Mouse (Mus musculus): ENCODE data around the gene Zbtb33. TPM values are rescaled to one million over a fixed set of nuclear protein-coding genes. Genes with fewer than 3 reads are reported as not detected.

The Zbtb33 gene
- polyA plus RNA-seq, 1 experiment from 2014 or later, result 9.5 TPM

- DNase-seq (ENCODE audit: low spot score) (no peak), ATAC-seq (no peak)
- no peaks in the 10 kb centered on the region for H3K9me3 ChIP-seq (replicated peaks; ENCODE audit: control insufficient read depth, low read length)
- H3K4me2 ChIP-seq (ENCODE audit: low read length), result no peak overlapping the region
- 24% methylated on average over 2 of the region's 2 CpGs for WGBS
- no peaks in the 10 kb centered on the region for H3K36me3 ChIP-seq (ENCODE audit: control insufficient read depth, insufficient read depth, low read length)
- H3K4me1 ChIP-seq (ENCODE audit: control insufficient read depth, insufficient read depth, low read length), result no peaks in the 10 kb centered on the region
- no peak overlapping the region for H3K9ac ChIP-seq (ENCODE audit: low read length)
- H3K4me3 ChIP-seq (ENCODE audit: low read depth, low read length), result no peak overlapping the region
- H3K27ac ChIP-seq (ENCODE audit: low read depth, low read length), result no peak overlapping the region
- no peaks in the 10 kb centered on the region for H3K27me3 ChIP-seq (replicated peaks; ENCODE audit: control insufficient read depth, insufficient read depth, low read length)
Observed at GRCm38 (mm10) chrX:38185520-38185919, 4.1 kb upstream of the Zbtb33 start.

- ATAC-seq (no peak), DNase-seq (ENCODE audit: low spot score) (no peak)
- H3K27ac ChIP-seq (ENCODE audit: low read depth, low read length), result peak overlapping the region; percentile 83; the same call in 1 of the 2 replicates
- peaks cover 3% of the 10 kb centered on the region; the same call in 1 of the 2 replicates for H3K4me1 ChIP-seq (ENCODE audit: control insufficient read depth, insufficient read depth, low read length)
- peak overlapping the region; percentile 56 for H3K4me3 ChIP-seq (ENCODE audit: low read depth, low read length)
- peaks cover 5% of the 10 kb centered on the region; the same call in 1 of the 2 replicates for H3K36me3 ChIP-seq (ENCODE audit: control insufficient read depth, insufficient read depth, low read length)
- H3K27me3 ChIP-seq (replicated peaks; ENCODE audit: control insufficient read depth, insufficient read depth, low read length), result no peaks in the 10 kb centered on the region
- H3K9ac ChIP-seq (ENCODE audit: low read length), result peak overlapping the region; percentile 77
- WGBS, result 33% methylated on average over 3 of the region's 3 CpGs
- peak overlapping the region; percentile 63 for H3K4me2 ChIP-seq (ENCODE audit: low read length)
- H3K9me3 ChIP-seq (replicated peaks; ENCODE audit: control insufficient read depth, low read length), result no peaks in the 10 kb centered on the region
Observed at GRCm38 (mm10) chrX:38190458-38190764, 818 bp downstream of the Zbtb33 start.

- no peaks in the 10 kb centered on the region for H3K27me3 ChIP-seq (replicated peaks; ENCODE audit: control insufficient read depth, insufficient read depth, low read length)
- H3K9ac ChIP-seq (ENCODE audit: low read length), result no peak overlapping the region
- no peaks in the 10 kb centered on the region for H3K4me1 ChIP-seq (ENCODE audit: control insufficient read depth, insufficient read depth, low read length)
- peak; percentile 24 for DNase-seq (ENCODE audit: low spot score)
- no peak for ATAC-seq
- no peaks in the 10 kb centered on the region for H3K36me3 ChIP-seq (ENCODE audit: control insufficient read depth, insufficient read depth, low read length)
- H3K4me3 ChIP-seq (ENCODE audit: low read depth, low read length), result no peak overlapping the region
- 83% methylated on average over 2 of the region's 2 CpGs for WGBS
- no peak overlapping the region for H3K4me2 ChIP-seq (ENCODE audit: low read length)
- no peaks in the 10 kb centered on the region for H3K9me3 ChIP-seq (replicated peaks; ENCODE audit: control insufficient read depth, low read length)
- no peak overlapping the region for H3K27ac ChIP-seq (ENCODE audit: low read depth, low read length)
Observed at GRCm38 (mm10) chrX:38201816-38202215, 12.2 kb downstream of the Zbtb33 start.

GRCm38 (mm10) chrX:38207392-38207791, 17.8 kb downstream of the Zbtb33 start:
- Histone ChIP-seq H3K27me3 (replicated peaks; ENCODE audit: control insufficient read depth, insufficient read depth, low read length) (no peaks in the 10 kb centered on the region), H3K36me3 (ENCODE audit: control insufficient read depth, insufficient read depth, low read length) (no peaks in the 10 kb centered on the region), H3K4me1 (ENCODE audit: control insufficient read depth, insufficient read depth, low read length) (no peaks in the 10 kb centered on the region), H3K9ac (ENCODE audit: low read length) (no peak overlapping the region), H3K27ac (ENCODE audit: low read depth, low read length) (no peak overlapping the region), H3K9me3 (replicated peaks; ENCODE audit: control insufficient read depth, low read length) (no peaks in the 10 kb centered on the region), H3K4me2 (ENCODE audit: low read length) (no peak overlapping the region), H3K4me3 (ENCODE audit: low read depth, low read length) (no peak overlapping the region)
- DNase-seq (ENCODE audit: low spot score) (no peak), ATAC-seq (no peak)
- 44% methylated on average over 1 of the region's 1 CpGs for WGBS

GRCm38 (mm10) chrX:38216986-38217675, 27.5 kb downstream of the Zbtb33 start:
- no peak for ATAC-seq
- no peaks in the 10 kb centered on the region for H3K9me3 ChIP-seq (replicated peaks; ENCODE audit: control insufficient read depth, low read length)
- H3K4me1 ChIP-seq (ENCODE audit: control insufficient read depth, insufficient read depth, low read length), result no peaks in the 10 kb centered on the region
- H3K4me2 ChIP-seq (ENCODE audit: low read length), result no peak overlapping the region
- DNase-seq (ENCODE audit: low spot score), result peak; percentile 23
- H3K9ac ChIP-seq (ENCODE audit: low read length), result no peak overlapping the region
- H3K27ac ChIP-seq (ENCODE audit: low read depth, low read length), result no peak overlapping the region
- WGBS, result 84% methylated on average over 9 of the region's 9 CpGs
- H3K27me3 ChIP-seq (replicated peaks; ENCODE audit: control insufficient read depth, insufficient read depth, low read length), result no peaks in the 10 kb centered on the region
- H3K4me3 ChIP-seq (ENCODE audit: low read depth, low read length), result no peak overlapping the region
- no peaks in the 10 kb centered on the region for H3K36me3 ChIP-seq (ENCODE audit: control insufficient read depth, insufficient read depth, low read length)

GRCm38 (mm10) chrX:38217676-38217991, 28.0 kb downstream of the Zbtb33 start:
- no peaks in the 10 kb centered on the region for H3K4me1 ChIP-seq (ENCODE audit: control insufficient read depth, insufficient read depth, low read length)
- WGBS, result 79% methylated on average over 2 of the region's 2 CpGs
- no peaks in the 10 kb centered on the region for H3K9me3 ChIP-seq (replicated peaks; ENCODE audit: control insufficient read depth, low read length)
- no peak overlapping the region for H3K4me2 ChIP-seq (ENCODE audit: low read length)
- no peak overlapping the region for H3K27ac ChIP-seq (ENCODE audit: low read depth, low read length)
- no peak overlapping the region for H3K9ac ChIP-seq (ENCODE audit: low read length)
- no peak for ATAC-seq
- no peak for DNase-seq (ENCODE audit: low spot score)
- H3K36me3 ChIP-seq (ENCODE audit: control insufficient read depth, insufficient read depth, low read length), result no peaks in the 10 kb centered on the region
- no peaks in the 10 kb centered on the region for H3K27me3 ChIP-seq (replicated peaks; ENCODE audit: control insufficient read depth, insufficient read depth, low read length)
- no peak overlapping the region for H3K4me3 ChIP-seq (ENCODE audit: low read depth, low read length)

- Histone ChIP-seq H3K36me3 (ENCODE audit: control insufficient read depth, insufficient read depth, low read length) (no peaks in the 10 kb centered on the region), H3K4me1 (ENCODE audit: control insufficient read depth, insufficient read depth, low read length) (no peaks in the 10 kb centered on the region), H3K27ac (ENCODE audit: low read depth, low read length) (no peak overlapping the region), H3K9ac (ENCODE audit: low read length) (no peak overlapping the region), H3K4me3 (ENCODE audit: low read depth, low read length) (no peak overlapping the region), H3K27me3 (replicated peaks; ENCODE audit: control insufficient read depth, insufficient read depth, low read length) (no peaks in the 10 kb centered on the region), H3K4me2 (ENCODE audit: low read length) (no peak overlapping the region), H3K9me3 (replicated peaks; ENCODE audit: control insufficient read depth, low read length) (no peaks in the 10 kb centered on the region)
- ATAC-seq (no peak), DNase-seq (ENCODE audit: low spot score) (no peak)
- WGBS, result 60% methylated on average over 2 of the region's 2 CpGs
Observed at GRCm38 (mm10) chrX:38222757-38223156, 33.2 kb downstream of the Zbtb33 start.

- H3K4me2 ChIP-seq (ENCODE audit: low read length), result no peak overlapping the region
- WGBS, result 87% methylated on average over 1 of the region's 1 CpGs
- no peak overlapping the region for H3K27ac ChIP-seq (ENCODE audit: low read depth, low read length)
- H3K4me1 ChIP-seq (ENCODE audit: control insufficient read depth, insufficient read depth, low read length), result no peaks in the 10 kb centered on the region
- H3K9me3 ChIP-seq (replicated peaks; ENCODE audit: control insufficient read depth, low read length), result no peaks in the 10 kb centered on the region
- H3K9ac ChIP-seq (ENCODE audit: low read length), result no peak overlapping the region
- no peaks in the 10 kb centered on the region for H3K36me3 ChIP-seq (ENCODE audit: control insufficient read depth, insufficient read depth, low read length)
- DNase-seq (ENCODE audit: low spot score) (peak; percentile 21), ATAC-seq (no peak)
- H3K4me3 ChIP-seq (ENCODE audit: low read depth, low read length), result no peak overlapping the region
- no peaks in the 10 kb centered on the region for H3K27me3 ChIP-seq (replicated peaks; ENCODE audit: control insufficient read depth, insufficient read depth, low read length)
Observed at GRCm38 (mm10) chrX:38229888-38230287, 40.3 kb downstream of the Zbtb33 start.

- Histone ChIP-seq H3K4me2 (ENCODE audit: low read length) (no peak overlapping the region), H3K4me3 (ENCODE audit: low read depth, low read length) (no peak overlapping the region), H3K27ac (ENCODE audit: low read depth, low read length) (no peak overlapping the region), H3K4me1 (ENCODE audit: control insufficient read depth, insufficient read depth, low read length) (no peaks in the 10 kb centered on the region), H3K36me3 (ENCODE audit: control insufficient read depth, insufficient read depth, low read length) (no peaks in the 10 kb centered on the region), H3K9ac (ENCODE audit: low read length) (no peak overlapping the region), H3K9me3 (replicated peaks; ENCODE audit: control insufficient read depth, low read length) (no peaks in the 10 kb centered on the region), H3K27me3 (replicated peaks; ENCODE audit: control insufficient read depth, insufficient read depth, low read length) (no peaks in the 10 kb centered on the region)
- ATAC-seq (no peak), DNase-seq (ENCODE audit: low spot score) (peak; percentile 10)
- 41% methylated on average over 2 of the region's 2 CpGs for whole genome bisulfite sequencing
Observed at GRCm38 (mm10) chrX:38237731-38238130, 48.1 kb downstream of the Zbtb33 start.

Measured in forebrain, embryonic 14.5 days (tissue).